In the genomic region with DNA sequence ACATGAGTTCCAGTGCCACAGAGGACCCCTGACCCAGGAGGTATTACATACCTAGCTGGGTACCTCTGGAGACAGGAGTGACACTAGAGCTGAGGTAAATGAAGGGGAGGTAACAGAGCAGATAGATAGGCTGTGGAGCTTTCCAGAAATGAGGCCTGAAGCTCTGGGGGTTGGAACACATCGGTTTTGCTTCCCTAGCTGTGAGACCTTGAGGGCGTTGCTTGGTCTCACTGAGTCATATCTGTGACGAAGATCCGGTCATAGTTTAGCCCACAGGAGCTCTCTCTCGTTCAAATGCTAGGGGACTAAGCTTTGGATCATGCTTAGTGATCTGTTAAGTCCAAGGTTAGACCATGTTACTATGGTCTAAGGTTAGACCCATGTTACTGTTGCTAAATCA, we compare ENCODE assay signal across 20 mouse cellular contexts. TPM values are rescaled to one million over a fixed set of nuclear protein-coding genes. Genes with fewer than 3 reads are reported as not detected.
"Had no signal": no experiment of that assay in that cellular context is flagged by ENCODE, and none has a peak within 500 bp of the region (broad histone marks: within the 10 kb centered on the region; RNA-seq: fewer than 3 reads in every experiment).

No protein-coding gene starts in this region.

- DNase-seq: cerebellum, adult 9-11 months; cerebellum, postnatal 10 days; cerebellum, postnatal 14 days; cerebellum, postnatal 25 days; cerebellum, postnatal 36 days; embryo, embryonic 11 days; forebrain, postnatal 0 days; gastrocnemius, adult 2 months; gastrocnemius, postnatal 10 days; gastrocnemius, postnatal 14 days; gastrocnemius, postnatal 25 days; gastrocnemius, postnatal 36 days; heart, adult 18-20 months; heart, adult 2 months had no signal

RNA-seq across cellular contexts. Expression of a gene that starts 49.0 kb away (rescaled TPM):
- total RNA-seq: common myeloid progenitor, adult 5-6 weeks; forebrain, postnatal 0 days; gastrocnemius, adult 18-20 months; gastrocnemius, adult 2 months; gastrocnemius, adult 8-10 months; gastrocnemius, postnatal 10 days; gastrocnemius, postnatal 14 days; gastrocnemius, postnatal 25 days; gastrocnemius, postnatal 36 days; gastrocnemius, postnatal 4 days; granulocyte monocyte progenitor cell, adult 5-6 weeks; heart, adult 18-20 months; heart, adult 2 months; heart, adult 8-10 months had no signal
